Mouse (Mus musculus) liver, embryonic 14.5 days (tissue): ENCODE measurements at regions not wholly inside any gene's neighbourhood (a gene's known extent, or its start where the extent isn't known, plus 50 kb on each side); places are given as distances from the start of the nearest gene placed in this dataset.

Source experiments
- CTCF ChIP-seq: IDR thresholded peaks from 2 replicates; pipeline ENCODE4 v1.5.1; 2016; ENCODE audit warnings: antibody characterized with exemption, low read depth, control low read depth
- EP300 ChIP-seq: IDR thresholded peaks from 2 replicates; pipeline ENCODE4 v1.6.1; 2016; ENCODE audit warnings: antibody characterized with exemption, low read depth

DNA sequence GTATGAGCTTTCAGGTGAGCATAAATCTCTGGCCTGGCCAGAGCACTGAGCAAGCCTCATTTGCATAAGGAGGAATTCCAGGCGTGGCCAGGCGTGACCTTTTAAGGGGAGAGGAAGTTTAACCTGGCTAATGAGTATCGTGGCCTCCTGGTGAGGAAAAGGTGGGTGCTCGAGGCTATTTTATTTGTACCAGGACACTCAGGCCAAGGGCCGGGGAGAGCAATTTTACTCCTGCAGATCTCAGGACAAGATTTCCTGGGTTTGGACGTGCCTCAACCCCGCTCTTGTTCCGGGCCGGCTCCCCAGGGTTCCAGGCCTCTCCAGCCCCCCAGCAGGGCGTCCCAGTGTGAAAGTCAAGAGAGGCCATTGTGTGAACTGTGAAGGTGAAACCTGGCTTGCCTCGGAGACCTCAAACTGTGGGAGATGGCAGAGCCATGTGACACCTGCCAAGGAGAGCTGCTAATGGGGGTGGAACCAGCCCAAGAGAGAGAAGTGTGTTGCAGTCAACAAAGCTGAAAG, 54.3 kb upstream of the Hs6st1 start:
- TF ChIP-seq CTCF (no peak), EP300 (no peak)
